In the genomic region with DNA sequence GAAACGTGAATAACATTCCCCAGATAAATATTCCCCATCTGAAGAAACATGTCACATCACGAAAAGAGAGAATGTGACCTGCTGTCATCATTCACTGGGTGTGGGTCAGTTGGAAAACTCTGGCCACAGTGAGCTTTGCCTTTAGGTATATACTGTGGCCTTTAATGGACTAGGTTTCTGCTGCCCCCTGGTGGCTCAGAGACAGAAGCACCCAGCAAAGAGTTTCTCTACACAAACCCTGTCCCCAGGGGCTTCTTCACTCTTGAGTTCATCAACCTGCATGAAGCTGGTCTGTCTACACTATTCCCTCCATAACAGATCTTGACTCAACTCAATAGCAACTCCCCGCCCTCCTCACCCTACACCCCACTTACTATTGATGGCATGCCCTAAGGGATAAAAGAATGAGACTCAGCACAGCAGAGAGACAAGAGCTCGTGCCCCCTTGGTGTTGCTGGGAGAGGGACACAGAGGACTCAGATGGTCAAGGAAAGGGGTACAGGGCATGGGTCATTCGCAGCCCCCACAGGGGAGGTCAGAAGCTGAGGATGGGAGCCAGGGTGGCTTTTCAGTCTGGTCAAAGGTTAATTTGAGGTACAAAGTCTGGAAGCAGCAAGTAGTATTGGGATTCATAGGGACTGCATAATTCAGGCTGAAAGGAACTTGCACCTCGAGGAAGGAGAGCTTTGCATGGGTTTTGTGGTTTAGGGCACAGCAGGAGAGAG, we compare ENCODE assay signal across 8 mouse cellular contexts. TPM values are rescaled to one million over a fixed set of nuclear protein-coding genes. Genes with fewer than 3 reads are reported as not detected.
DNase-seq lines count a peak whose midpoint lies in the region; ATAC-seq lines count a peak whose summit lies in the region.

No protein-coding gene starts in this region.

- no peak overlapping the region for H3K9ac ChIP-seq in forebrain, embryonic 11.5 days (ENCODE audit: low read length)
- no peak overlapping the region for H3K9ac ChIP-seq in forebrain, embryonic 16.5 days (replicated peaks; ENCODE audit: low read depth, low read length)
- no peak overlapping the region for H3K9ac ChIP-seq in intestine, embryonic 16.5 days (ENCODE audit: low read depth, low read length)

- 26% methylated on average over 6 of the region's 6 CpGs for WGBS in forebrain, embryonic 11.5 days
- 26% methylated on average over 6 of the region's 6 CpGs for WGBS in forebrain, embryonic 16.5 days
- WGBS in intestine, embryonic 16.5 days: 25% methylated on average over 6 of the region's 6 CpGs

- intact Hi-C loops in left cerebral cortex, postnatal 36 days (cut with DNase I): loop anchor here (1.0 to 10.0 kb wide), 3 partner anchors 47 to 311 kb away; no protein-coding TSS in a partner anchor

- no peaks in the 10 kb centered on the region for H3K27me3 ChIP-seq in forebrain, embryonic 11.5 days (ENCODE audit: control insufficient read depth, insufficient read depth, low read length)
- H3K27me3 ChIP-seq in forebrain, embryonic 16.5 days (replicated peaks; ENCODE audit: control insufficient read depth, insufficient read depth, low read length): no peaks in the 10 kb centered on the region
- no peaks in the 10 kb centered on the region for H3K27me3 ChIP-seq in intestine, embryonic 16.5 days (replicated peaks; ENCODE audit: control insufficient read depth, insufficient read depth, low read length)
- H3K27me3 ChIP-seq in splenic B cell, adult 2 months (ENCODE audit: control insufficient read depth, insufficient read depth, low read length, poor library complexity, severe bottlenecking): no peaks in the 10 kb centered on the region

- no peaks in the 10 kb centered on the region for H3K4me1 ChIP-seq in forebrain, embryonic 11.5 days (replicated peaks; ENCODE audit: control insufficient read depth, insufficient read depth, low read length)
- H3K4me1 ChIP-seq in forebrain, embryonic 16.5 days (replicated peaks; ENCODE audit: control insufficient read depth, insufficient read depth, low read length): no peaks in the 10 kb centered on the region
- peaks cover 4% of the 10 kb centered on the region; the same call in 1 of the 2 replicates for H3K4me1 ChIP-seq in intestine, embryonic 16.5 days (ENCODE audit: control insufficient read depth, insufficient read depth, low read length)

- peak; percentile 77 for DNase-seq in forebrain, embryonic 11.5 days (ENCODE audit: low spot score)
- DNase-seq in adrenal gland, postnatal 4 days (ENCODE audit: low spot score in 2 of 2): peak; percentile 10 to 42
- DNase-seq in left cerebral cortex, postnatal 36 days (ENCODE audit: low spot score in 2 of 2): peak; percentile 30 to 31
- peak; percentile 77 for DNase-seq in splenic B cell, adult 2 months (ENCODE audit: low read depth, low spot score)

- ATAC-seq in forebrain, embryonic 11.5 days (replicated peaks; ENCODE audit: low FRiP score): no peak
- no peak for ATAC-seq in forebrain, embryonic 16.5 days
- ATAC-seq in erythroid progenitor cell, adult 5-6 weeks (replicated peaks; ENCODE audit: low FRiP score, poor library complexity, severe bottlenecking): peak; percentile 86
- ATAC-seq in intestine, embryonic 16.5 days: peak; percentile 85
- peak; percentile 71 for ATAC-seq in monocyte, adult 5-6 weeks (replicated peaks; ENCODE audit: insufficient number of reproducible peaks, low FRiP score, low TSS enrichment, poor library complexity, severe bottlenecking)

- H3K9me3 ChIP-seq in forebrain, embryonic 11.5 days (ENCODE audit: control insufficient read depth, low read length): no peaks in the 10 kb centered on the region
- H3K9me3 ChIP-seq in forebrain, embryonic 16.5 days (ENCODE audit: control insufficient read depth, low read length): no peaks in the 10 kb centered on the region
- no peaks in the 10 kb centered on the region; the same call in 1 of the 2 replicates for H3K9me3 ChIP-seq in intestine, embryonic 16.5 days (ENCODE audit: control insufficient read depth, low read length)

- no peak overlapping the region for H3K27ac ChIP-seq in forebrain, embryonic 11.5 days (ENCODE audit: low read depth, low read length)
- no peak overlapping the region for H3K27ac ChIP-seq in forebrain, embryonic 16.5 days (ENCODE audit: low read length)
- H3K27ac ChIP-seq in intestine, embryonic 16.5 days (ENCODE audit: low read length): no peak overlapping the region

- H3K4me3 ChIP-seq in forebrain, embryonic 11.5 days (ENCODE audit: low read depth, low read length): no peak overlapping the region
- H3K4me3 ChIP-seq in forebrain, embryonic 16.5 days (replicated peaks; ENCODE audit: low read length): no peak overlapping the region
- no peak overlapping the region for H3K4me3 ChIP-seq in intestine, embryonic 16.5 days (ENCODE audit: low read length)

- no peak overlapping the region for H3K4me2 ChIP-seq in forebrain, embryonic 11.5 days (ENCODE audit: low read depth, low read length, severe bottlenecking)
- no peak overlapping the region for H3K4me2 ChIP-seq in forebrain, embryonic 16.5 days (ENCODE audit: low read length)
- no peak overlapping the region for H3K4me2 ChIP-seq in intestine, embryonic 16.5 days (ENCODE audit: low read depth, low read length)

- H3K36me3 ChIP-seq in forebrain, embryonic 11.5 days (ENCODE audit: control insufficient read depth, insufficient read depth, low read length): no peaks in the 10 kb centered on the region
- no peaks in the 10 kb centered on the region for H3K36me3 ChIP-seq in forebrain, embryonic 16.5 days (ENCODE audit: control insufficient read depth, insufficient read depth)
- no peaks in the 10 kb centered on the region for H3K36me3 ChIP-seq in intestine, embryonic 16.5 days (ENCODE audit: control insufficient read depth, insufficient read depth, low read length)
- H3K36me3 ChIP-seq in splenic B cell, adult 2 months (ENCODE audit: control insufficient read depth, insufficient read depth, low read length, poor library complexity, severe bottlenecking): no peaks in the 10 kb centered on the region

RNA-seq across cellular contexts. Expression of a gene that starts 11.0 kb away (rescaled TPM):
- not detected in 2 replicates for polyA plus RNA-seq in forebrain, embryonic 11.5 days (2014; fragmentation: Nextera tagmentation; extraction: Ambion mirVana)
- not detected in 2 replicates for polyA plus RNA-seq in forebrain, embryonic 16.5 days (2015; fragmentation: Nextera tagmentation; extraction: Ambion mirVana)
- total RNA-seq in adrenal gland, postnatal 4 days (2021): not detected
- total RNA-seq in erythroid progenitor cell, adult 5-6 weeks (2015; ENCODE audit: low replicate concordance): not detected in 2 replicates
- total RNA-seq in erythroid progenitor cell, adult 5-6 weeks (2017; ENCODE audit: low replicate concordance): not detected in 2 replicates
- polyA plus RNA-seq in intestine, embryonic 16.5 days (2015; fragmentation: Nextera tagmentation; extraction: Ambion mirVana): not detected in 2 replicates
- total RNA-seq in left cerebral cortex, postnatal 36 days (2021): not detected
- not detected in 3 replicates for total RNA-seq in monocyte, adult 5-6 weeks (2017)

RNA-seq across cellular contexts. Expression of a gene that starts 19.7 kb away (rescaled TPM):
- polyA plus RNA-seq in forebrain, embryonic 11.5 days (2014; fragmentation: Nextera tagmentation; extraction: Ambion mirVana): 0.71 and 0.91 TPM in 2 replicates
- polyA plus RNA-seq in forebrain, embryonic 16.5 days (2015; fragmentation: Nextera tagmentation; extraction: Ambion mirVana): 1.4 and 1.7 TPM in 2 replicates
- under 1 TPM; 0.90 to 0.92 TPM for total RNA-seq in adrenal gland, postnatal 4 days (2021)
- 4.2 and 6.1 TPM in 2 replicates for total RNA-seq in erythroid progenitor cell, adult 5-6 weeks (2015; ENCODE audit: low replicate concordance)
- 2.3 and 2.8 TPM in 2 replicates for total RNA-seq in erythroid progenitor cell, adult 5-6 weeks (2017; ENCODE audit: low replicate concordance)
- polyA plus RNA-seq in intestine, embryonic 16.5 days (2015; fragmentation: Nextera tagmentation; extraction: Ambion mirVana): 1.3 and 1.8 TPM in 2 replicates
- total RNA-seq in left cerebral cortex, postnatal 36 days (2021): 1 to 10 TPM; 1.2 to 2.4 TPM
- not detected in 3 replicates for total RNA-seq in monocyte, adult 5-6 weeks (2017)

RNA-seq across cellular contexts. Expression of a gene that starts 19.7 kb away (rescaled TPM):
- 80.3 and 80.4 TPM in 2 replicates for polyA plus RNA-seq in forebrain, embryonic 11.5 days (2014; fragmentation: Nextera tagmentation; extraction: Ambion mirVana)
- polyA plus RNA-seq in forebrain, embryonic 16.5 days (2015; fragmentation: Nextera tagmentation; extraction: Ambion mirVana): 67.5 and 72.9 TPM in 2 replicates
- total RNA-seq in adrenal gland, postnatal 4 days (2021): 10 to 100 TPM; 50.1 to 54.2 TPM
- 64.6 and 69.2 TPM in 2 replicates for total RNA-seq in erythroid progenitor cell, adult 5-6 weeks (2015; ENCODE audit: low replicate concordance)
- 44.0 and 58.0 TPM in 2 replicates for total RNA-seq in erythroid progenitor cell, adult 5-6 weeks (2017; ENCODE audit: low replicate concordance)
- polyA plus RNA-seq in intestine, embryonic 16.5 days (2015; fragmentation: Nextera tagmentation; extraction: Ambion mirVana): 55.9 and 56.9 TPM in 2 replicates
- total RNA-seq in left cerebral cortex, postnatal 36 days (2021): 10 to 100 TPM; 33.5 to 37.8 TPM
- total RNA-seq in monocyte, adult 5-6 weeks (2017): 18.2 to 23.6 TPM (median 20.1 TPM) in 3 replicates

RNA-seq across cellular contexts. Expression of a gene that starts 27.8 kb away (rescaled TPM):
- polyA plus RNA-seq in forebrain, embryonic 11.5 days (2014; fragmentation: Nextera tagmentation; extraction: Ambion mirVana): not detected in 2 replicates
- not detected in 2 replicates for polyA plus RNA-seq in forebrain, embryonic 16.5 days (2015; fragmentation: Nextera tagmentation; extraction: Ambion mirVana)
- not detected for total RNA-seq in adrenal gland, postnatal 4 days (2021)
- not detected in 2 replicates for total RNA-seq in erythroid progenitor cell, adult 5-6 weeks (2015; ENCODE audit: low replicate concordance)
- total RNA-seq in erythroid progenitor cell, adult 5-6 weeks (2017; ENCODE audit: low replicate concordance): not detected in 2 replicates
- not detected in 2 replicates for polyA plus RNA-seq in intestine, embryonic 16.5 days (2015; fragmentation: Nextera tagmentation; extraction: Ambion mirVana)
- not detected for total RNA-seq in left cerebral cortex, postnatal 36 days (2021)
- not detected in 3 replicates for total RNA-seq in monocyte, adult 5-6 weeks (2017)

RNA-seq across cellular contexts. Expression of a gene that starts 41.1 kb away (rescaled TPM):
- polyA plus RNA-seq in forebrain, embryonic 11.5 days (2014; fragmentation: Nextera tagmentation; extraction: Ambion mirVana): not detected in 2 replicates
- polyA plus RNA-seq in forebrain, embryonic 16.5 days (2015; fragmentation: Nextera tagmentation; extraction: Ambion mirVana): not detected in 2 replicates
- not detected for total RNA-seq in adrenal gland, postnatal 4 days (2021)
- not detected in 2 replicates for total RNA-seq in erythroid progenitor cell, adult 5-6 weeks (2015; ENCODE audit: low replicate concordance)
- total RNA-seq in erythroid progenitor cell, adult 5-6 weeks (2017; ENCODE audit: low replicate concordance): not detected in 2 replicates
- 0.17 and 0.21 TPM in 2 replicates for polyA plus RNA-seq in intestine, embryonic 16.5 days (2015; fragmentation: Nextera tagmentation; extraction: Ambion mirVana)
- total RNA-seq in left cerebral cortex, postnatal 36 days (2021): not detected
- total RNA-seq in monocyte, adult 5-6 weeks (2017): not detected in 3 replicates

Comparison
In these comparisons a context has a peak if more than half of its experiments do, and no peak if none do; other contexts are left out.
1. ATAC-seq: peak in erythroid progenitor cell, adult 5-6 weeks (single experiment), intestine, embryonic 16.5 days (single experiment) and monocyte, adult 5-6 weeks (single experiment); none in forebrain, embryonic 11.5 days (single experiment) and forebrain, embryonic 16.5 days (single experiment).
2. DNase-seq: peak in every context shown above with its lines; median percentile 77 in forebrain, embryonic 11.5 days; 77 in splenic B cell, adult 2 months; 30 in left cerebral cortex, postnatal 36 days; 26 in adrenal gland, postnatal 4 days.